Mouse (Mus musculus): ENCODE data around the gene Farp2. TPM values are rescaled to one million over a fixed set of nuclear protein-coding genes. Genes with fewer than 3 reads are reported as not detected.
A peak's percentile ranks its signal among the peaks of the same experiment; 100 is the strongest.
"Not testable (repeated sequence)": the region's sequence is repeated elsewhere in the genome, so short reads cannot be mapped to it uniquely, and the experiment has no call there.

Gene Farp2
- polyA plus RNA-seq (2015; fragmentation: Nextera tagmentation; extraction: Ambion mirVana) = 7.0 and 8.0 TPM in 2 replicates

GRCm38 (mm10) chr1:93511585-93512350 is at the start of gene Farp2:
TSS of gene Farp2 (plus strand) at chr1:93512079.
- Histone ChIP-seq H3K4me2 (replicated peaks) (peak within 1 kb of the TSS; percentile 82), H3K27ac (peak within 1 kb of the TSS; percentile 72), H3K4me3 (peak within 1 kb of the TSS; percentile 78), H3K4me1 (peaks cover 21% of the 10 kb centered on the region), H3K36me3 (peaks cover 10% of the 10 kb centered on the region), H3K9ac (peak within 1 kb of the TSS; percentile 81), H3K9me3 (no peaks in the 10 kb centered on the region), H3K27me3 (no peaks in the 10 kb centered on the region)
- peak; percentile 99 for ATAC-seq (ENCODE audit: low FRiP score, low read depth)
- WGBS = under 1% methylated on average over 60 of the region's 71 CpGs

- Histone ChIP-seq H3K4me3 (no peak overlapping the region), H3K4me1 (peaks cover 7% of the 10 kb centered on the region; the same call in 1 of the 2 replicates), H3K4me2 (replicated peaks) (no peak overlapping the region), H3K27me3 (no peaks in the 10 kb centered on the region), H3K9ac (no peak overlapping the region), H3K9me3 (no peaks in the 10 kb centered on the region), H3K36me3 (peaks cover 3% of the 10 kb centered on the region; the same call in 1 of the 2 replicates), H3K27ac (no peak overlapping the region)
- no peak for ATAC-seq (ENCODE audit: low FRiP score, low read depth)
These were observed 46.8 kb upstream of the Farp2 start for GRCm38 (mm10) chr1:93465066-93465465.

- Histone ChIP-seq H3K27me3 (no peaks in the 10 kb centered on the region), H3K4me1 (peaks cover 7% of the 10 kb centered on the region; the same call in 1 of the 2 replicates), H3K36me3 (peaks cover 3% of the 10 kb centered on the region; the same call in 1 of the 2 replicates), H3K27ac (no peak overlapping the region), H3K4me3 (no peak overlapping the region), H3K4me2 (replicated peaks) (no peak overlapping the region), H3K9me3 (no peaks in the 10 kb centered on the region), H3K9ac (no peak overlapping the region)
- ATAC-seq (ENCODE audit: low FRiP score, low read depth) = no peak
These were observed 46.1 kb upstream of the Farp2 start for GRCm38 (mm10) chr1:93465746-93466145.

- 86% methylated on average over 4 of the region's 4 CpGs for WGBS
- no peak overlapping the region for H3K9ac ChIP-seq
- H3K36me3 ChIP-seq = peaks cover 3% of the 10 kb centered on the region; the same call in 1 of the 2 replicates
These were observed 43.3 kb upstream of the Farp2 start for GRCm38 (mm10) chr1:93468626-93469025.

GRCm38 (mm10) chr1:93475694-93476093 is 36.2 kb upstream of the Farp2 start:
- Histone ChIP-seq H3K36me3 (0 out of 2 replicates have a peak, but pooled peaks cover 3% of the 10 kb centered on the region), H3K9me3 (no peaks in the 10 kb centered on the region), H3K27me3 (no peaks in the 10 kb centered on the region), H3K27ac (no peak overlapping the region), H3K4me2 (replicated peaks) (no peak overlapping the region), H3K4me3 (no peak overlapping the region), H3K9ac (no peak overlapping the region), H3K4me1 (peaks cover 9% of the 10 kb centered on the region)
- ATAC-seq (ENCODE audit: low FRiP score, low read depth) = no peak
- 92% methylated on average over 3 of the region's 3 CpGs for WGBS

More at GRCm38 (mm10) chr1:93468626-93469025, 43.3 kb upstream of the Farp2 start:
- Histone ChIP-seq H3K4me3 (no peak overlapping the region), H3K4me1 (peaks cover 7% of the 10 kb centered on the region; the same call in 1 of the 2 replicates), H3K27ac (no peak overlapping the region), H3K4me2 (replicated peaks) (no peak overlapping the region), H3K27me3 (no peaks in the 10 kb centered on the region), H3K9me3 (no peaks in the 10 kb centered on the region)
- ATAC-seq (ENCODE audit: low FRiP score, low read depth) = no peak

- peak overlapping the region; percentile 91 for H3K27ac ChIP-seq
- peak overlapping the region; percentile 67 for H3K4me2 ChIP-seq (replicated peaks)
- 0 out of 2 replicates have a peak, but pooled peaks cover 3% of the 10 kb centered on the region for H3K36me3 ChIP-seq
- no peaks in the 10 kb centered on the region for H3K9me3 ChIP-seq
- H3K9ac ChIP-seq = peak overlapping the region; percentile 87
- H3K4me3 ChIP-seq = peak overlapping the region; percentile 71
- under 1% methylated on average over 37 of the region's 41 CpGs for WGBS
- ATAC-seq (ENCODE audit: low FRiP score, low read depth) = peak; percentile 96
- peaks cover 12% of the 10 kb centered on the region for H3K4me1 ChIP-seq
- H3K27me3 ChIP-seq = no peaks in the 10 kb centered on the region
These were observed 33.9 kb upstream of the Farp2 start for GRCm38 (mm10) chr1:93477758-93478585.

GRCm38 (mm10) chr1:93478586-93479475 is 33.0 kb upstream of the Farp2 start, which contains the start of gene Hdlbp:
TSS of gene Hdlbp (minus strand) at chr1:93478815.
- Histone ChIP-seq H3K27ac (peak within 1 kb of the TSS; percentile 92), H3K4me3 (peak within 1 kb of the TSS; percentile 71), H3K9ac (peak within 1 kb of the TSS; percentile 87), H3K4me1 (peaks cover 12% of the 10 kb centered on the region), H3K9me3 (no peaks in the 10 kb centered on the region), H3K4me2 (replicated peaks) (peak within 1 kb of the TSS; percentile 73), H3K36me3 (0 out of 2 replicates have a peak, but pooled peaks cover 3% of the 10 kb centered on the region), H3K27me3 (no peaks in the 10 kb centered on the region)
- WGBS = under 1% methylated on average over 74 of the region's 74 CpGs
- peak; percentile 95 for ATAC-seq (ENCODE audit: low FRiP score, low read depth)

- Histone ChIP-seq H3K9me3 (no peaks in the 10 kb centered on the region), H3K9ac (peak overlapping the region; percentile 87), H3K27me3 (no peaks in the 10 kb centered on the region), H3K27ac (peak overlapping the region; percentile 92), H3K36me3 (0 out of 2 replicates have a peak, but pooled peaks cover under 1% of the 10 kb centered on the region), H3K4me1 (peaks cover 12% of the 10 kb centered on the region), H3K4me2 (replicated peaks) (peak overlapping the region; percentile 73), H3K4me3 (peak overlapping the region; percentile 71)
- no peak for ATAC-seq (ENCODE audit: low FRiP score, low read depth)
- 6% methylated on average over 23 of the region's 23 CpGs for WGBS
These were observed 32.3 kb upstream of the Farp2 start for GRCm38 (mm10) chr1:93479476-93480083.

- H3K4me1 ChIP-seq; H3K9me3 ChIP-seq; H3K4me3 ChIP-seq; H3K36me3 ChIP-seq; H3K4me2 ChIP-seq (replicated peaks); H3K27me3 ChIP-seq; ATAC-seq (ENCODE audit: low FRiP score, low read depth); H3K9ac ChIP-seq; H3K27ac ChIP-seq: not testable (repeated sequence)
- 82% methylated on average over 3 of the region's 3 CpGs for WGBS
These were observed 25.6 kb upstream of the Farp2 start for GRCm38 (mm10) chr1:93486302-93486701.

GRCm38 (mm10) chr1:93495312-93495711 is 16.6 kb upstream of the Farp2 start:
- no peak overlapping the region for H3K27ac ChIP-seq
- no peak overlapping the region for H3K4me3 ChIP-seq
- H3K36me3 ChIP-seq = peaks cover 51% of the 10 kb centered on the region
- H3K27me3 ChIP-seq = no peaks in the 10 kb centered on the region
- no peak overlapping the region for H3K9ac ChIP-seq
- WGBS = 89% methylated on average over 3 of the region's 3 CpGs
- H3K4me2 ChIP-seq (replicated peaks) = no peak overlapping the region
- no peaks in the 10 kb centered on the region for H3K9me3 ChIP-seq
- H3K4me1 ChIP-seq = no peaks in the 10 kb centered on the region
- ATAC-seq (ENCODE audit: low FRiP score, low read depth) = no peak

All from limb, embryonic 13.5 days (tissue).